Mouse (Mus musculus) liver, embryonic 12.5 days (tissue): ENCODE measurements around the gene Gna12. TPM values are rescaled to one million over a fixed set of nuclear protein-coding genes. Genes with fewer than 3 reads are reported as not detected.
A peak's percentile ranks its signal among the peaks of the same experiment; 100 is the strongest.

Experiments used
- ATAC-seq: fragments of 200-750 bp; cut with Nextera tagmentation; 2 replicates; pipeline ENCODE4 v1.8.0; 2017; ENCODE audit warnings: moderate number of reproducible peaks, mild to moderate bottlenecking, moderate library complexity
- H3K27ac ChIP-seq: fragments of 300-500 bp; sonication (generic); 2 replicates; pipeline ENCODE4 v1.5.1; 2016; ENCODE audit warnings: mild to moderate bottlenecking
- H3K27me3 ChIP-seq: fragments of 300-500 bp; sonication (generic); replicated peaks from 2 replicates; pipeline ENCODE4 v1.6.1; 2016; ENCODE audit warnings: mild to moderate bottlenecking, moderate library complexity
- H3K36me3 ChIP-seq: fragments of 300-500 bp; sonication (generic); 2 replicates; pipeline ENCODE4 v1.6.1; 2016; ENCODE audit warnings: mild to moderate bottlenecking, moderate library complexity
- H3K4me1 ChIP-seq: fragments of 300-500 bp; sonication (generic); 2 replicates; pipeline ENCODE4 v1.6.1; 2016
- H3K4me2 ChIP-seq: fragments of 300-500 bp; sonication (generic); 2 replicates; pipeline ENCODE4 v1.6.1; 2016; ENCODE audit warnings: mild to moderate bottlenecking, moderate library complexity
- H3K4me3 ChIP-seq: fragments of 300-500 bp; sonication (generic); 2 replicates; pipeline ENCODE4 v1.5.1; 2016; ENCODE audit warnings: mild to moderate bottlenecking, moderate library complexity
- H3K9ac ChIP-seq: fragments of 300-500 bp; sonication (generic); 2 replicates; pipeline ENCODE4 v1.6.1; 2016; ENCODE audit warnings: mild to moderate bottlenecking, moderate library complexity
- H3K9me3 ChIP-seq: fragments of 300-500 bp; sonication (generic); replicated peaks from 2 replicates; pipeline ENCODE4 v1.6.1; 2016; ENCODE audit warnings: mild to moderate bottlenecking, moderate library complexity
- WGBS: fragments of 180-500 bp; shearing (Covaris S2); methylation state at CpG from one replicate; pipeline ENCODE4 v1.1.7; 2016; ENCODE audit not compliant: insufficient replicate concordance; 5-methylcytosine and 5-hydroxymethylcytosine counted together
- polyA plus RNA-seq: library from polyadenylated mRNA; unstranded; fragments of >200 nt; fragmentation: Nextera tagmentation; extraction: Ambion mirVana; gene quantifications from 2 replicates; pipeline ENCODE4 v1.2.1, GENCODE M21; 2016

Gna12 gene
- polyA plus RNA-seq, 1 experiment from 2014 or later = 33.8 TPM

DNA sequence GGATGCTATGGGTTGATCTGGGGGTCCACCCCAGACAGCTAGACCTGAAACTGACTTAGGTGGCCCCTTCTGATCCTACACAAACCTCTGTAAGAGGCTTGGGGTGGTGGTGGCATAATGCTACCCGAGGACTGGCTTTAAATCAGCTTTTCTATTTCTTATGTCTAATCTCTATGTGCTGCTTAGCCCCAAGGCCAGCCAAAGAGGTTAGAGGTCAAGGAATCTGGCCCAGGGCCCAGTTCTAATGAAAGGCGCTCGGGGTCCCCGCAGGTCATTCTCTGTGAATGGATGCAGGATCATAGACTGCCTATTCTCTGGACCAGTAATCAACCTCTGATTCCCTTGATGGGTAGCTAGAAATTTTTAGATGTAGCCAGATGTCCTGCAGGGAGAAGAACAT lies 24.5 kb upstream of the Gna12 start:
- H3K4me2 ChIP-seq = no peak overlapping the region
- WGBS = 76% methylated on average over 4 of the region's 4 CpGs

DNA sequence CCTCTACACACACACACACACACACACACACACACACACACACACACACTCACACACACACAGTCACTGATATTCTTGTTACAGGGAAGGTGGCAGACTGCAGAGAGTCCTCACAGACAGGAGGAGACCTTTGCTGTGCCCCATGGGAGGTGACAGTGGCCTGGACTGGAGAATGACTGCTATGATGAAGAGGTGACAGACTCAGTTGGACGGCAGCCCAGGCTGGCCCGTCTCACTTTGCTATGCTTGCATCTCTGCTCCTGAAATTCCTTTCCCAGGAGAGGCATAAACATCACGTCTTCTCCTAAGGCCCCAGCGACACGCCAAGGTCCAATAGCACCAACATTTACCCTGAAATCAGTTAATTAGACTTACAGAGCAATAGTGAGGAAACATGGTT lies 23.5 kb upstream of the Gna12 start:
- Histone ChIP-seq H3K9ac (no peak overlapping the region), H3K4me3 (no peak overlapping the region), H3K36me3 (no peaks in the 10 kb centered on the region), H3K4me1 (no peaks in the 10 kb centered on the region), H3K27me3 (no peaks in the 10 kb centered on the region), H3K9me3 (no peaks in the 10 kb centered on the region), H3K27ac (no peak overlapping the region), H3K4me2 (no peak overlapping the region)
- no peak for ATAC-seq
- 57% methylated on average over 5 of the region's 5 CpGs for WGBS

More for the DNA sequence above, 24.5 kb upstream of the Gna12 start:
- H3K27ac ChIP-seq = no peak overlapping the region
- no peaks in the 10 kb centered on the region for H3K9me3 ChIP-seq
- no peaks in the 10 kb centered on the region for H3K36me3 ChIP-seq
- no peak overlapping the region for H3K9ac ChIP-seq
- H3K4me1 ChIP-seq = no peaks in the 10 kb centered on the region
- no peak for ATAC-seq
- H3K27me3 ChIP-seq = 0 out of 2 replicates have a peak, but pooled peaks cover 6% of the 10 kb centered on the region
- H3K4me3 ChIP-seq = no peak overlapping the region

- Histone ChIP-seq H3K27me3 (no peaks in the 10 kb centered on the region), H3K9ac (no peak overlapping the region), H3K9me3 (no peaks in the 10 kb centered on the region), H3K27ac (no peak overlapping the region), H3K4me1 (no peaks in the 10 kb centered on the region), H3K4me2 (peak overlapping the region; percentile 24; the same call in 1 of the 2 replicates), H3K4me3 (no peak overlapping the region), H3K36me3 (no peaks in the 10 kb centered on the region)
- WGBS = 64% methylated on average over 12 of the region's 12 CpGs
- peak; percentile 18; the same call in 1 of the 2 replicates for ATAC-seq
Measured at GRCm38 (mm10) chr5:140852435-140852996, 22.3 kb upstream of the Gna12 start.

GRCm38 (mm10) chr5:140847300-140847729 lies 17.1 kb upstream of the Gna12 start:
- no peak overlapping the region for H3K4me2 ChIP-seq
- no peak overlapping the region for H3K4me3 ChIP-seq
- ATAC-seq = no peak
- H3K9me3 ChIP-seq = no peaks in the 10 kb centered on the region
- no peak overlapping the region for H3K9ac ChIP-seq
- no peaks in the 10 kb centered on the region for H3K36me3 ChIP-seq
- WGBS = 18% methylated on average over 5 of the region's 5 CpGs
- no peak overlapping the region for H3K27ac ChIP-seq
- no peaks in the 10 kb centered on the region for H3K4me1 ChIP-seq
- no peaks in the 10 kb centered on the region for H3K27me3 ChIP-seq

- no peak overlapping the region for H3K4me3 ChIP-seq
- peaks cover 6% of the 10 kb centered on the region; the same call in 1 of the 2 replicates for H3K27me3 ChIP-seq
- H3K9me3 ChIP-seq = no peaks in the 10 kb centered on the region
- H3K4me2 ChIP-seq = no peak overlapping the region
- no peak overlapping the region for H3K9ac ChIP-seq
- no peak overlapping the region for H3K27ac ChIP-seq
- no peak for ATAC-seq
- H3K4me1 ChIP-seq = no peaks in the 10 kb centered on the region
- H3K36me3 ChIP-seq = no peaks in the 10 kb centered on the region
- WGBS = 46% methylated on average over 4 of the region's 4 CpGs
Measured at GRCm38 (mm10) chr5:140841942-140842341, 11.7 kb upstream of the Gna12 start.

- peak; percentile 19; the same call in 1 of the 2 replicates for ATAC-seq
- Histone ChIP-seq H3K4me3 (peak overlapping the region; percentile 52), H3K9me3 (no peaks in the 10 kb centered on the region), H3K27ac (peak overlapping the region; percentile 78), H3K9ac (peak overlapping the region; percentile 55; the same call in 1 of the 2 replicates), H3K27me3 (peaks cover under 1% of the 10 kb centered on the region; the same call in 1 of the 2 replicates), H3K36me3 (no peaks in the 10 kb centered on the region), H3K4me1 (peaks cover 49% of the 10 kb centered on the region), H3K4me2 (peak overlapping the region; percentile 77)
- 61% methylated on average over 8 of the region's 8 CpGs for WGBS
Measured at GRCm38 (mm10) chr5:140831064-140831431, 817 bp upstream of the Gna12 start.

DNA sequence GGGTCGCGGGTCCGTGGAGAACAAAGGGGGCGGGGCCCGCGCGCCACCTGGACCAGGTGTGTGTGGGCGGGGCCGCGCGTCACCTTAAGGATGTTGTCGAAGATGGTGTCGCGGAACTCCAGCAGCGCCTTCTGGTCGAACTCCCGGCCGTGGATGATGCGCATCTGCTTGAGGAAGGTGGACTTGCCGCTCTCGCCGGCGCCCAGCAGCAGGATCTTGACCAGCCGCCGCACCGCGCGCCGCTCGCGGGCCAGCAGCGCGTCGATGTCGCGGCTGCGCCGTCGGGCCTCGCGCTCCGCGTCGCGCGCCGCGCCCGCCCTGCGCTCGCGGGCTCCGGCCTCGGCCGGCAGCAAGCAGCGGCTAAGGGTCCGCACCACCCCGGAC lies 328 bp downstream of the Gna12 start:
- under 1% methylated on average over 58 of the region's 58 CpGs for WGBS
- no peak for ATAC-seq
- H3K4me1 ChIP-seq = peaks cover 58% of the 10 kb centered on the region

DNA sequence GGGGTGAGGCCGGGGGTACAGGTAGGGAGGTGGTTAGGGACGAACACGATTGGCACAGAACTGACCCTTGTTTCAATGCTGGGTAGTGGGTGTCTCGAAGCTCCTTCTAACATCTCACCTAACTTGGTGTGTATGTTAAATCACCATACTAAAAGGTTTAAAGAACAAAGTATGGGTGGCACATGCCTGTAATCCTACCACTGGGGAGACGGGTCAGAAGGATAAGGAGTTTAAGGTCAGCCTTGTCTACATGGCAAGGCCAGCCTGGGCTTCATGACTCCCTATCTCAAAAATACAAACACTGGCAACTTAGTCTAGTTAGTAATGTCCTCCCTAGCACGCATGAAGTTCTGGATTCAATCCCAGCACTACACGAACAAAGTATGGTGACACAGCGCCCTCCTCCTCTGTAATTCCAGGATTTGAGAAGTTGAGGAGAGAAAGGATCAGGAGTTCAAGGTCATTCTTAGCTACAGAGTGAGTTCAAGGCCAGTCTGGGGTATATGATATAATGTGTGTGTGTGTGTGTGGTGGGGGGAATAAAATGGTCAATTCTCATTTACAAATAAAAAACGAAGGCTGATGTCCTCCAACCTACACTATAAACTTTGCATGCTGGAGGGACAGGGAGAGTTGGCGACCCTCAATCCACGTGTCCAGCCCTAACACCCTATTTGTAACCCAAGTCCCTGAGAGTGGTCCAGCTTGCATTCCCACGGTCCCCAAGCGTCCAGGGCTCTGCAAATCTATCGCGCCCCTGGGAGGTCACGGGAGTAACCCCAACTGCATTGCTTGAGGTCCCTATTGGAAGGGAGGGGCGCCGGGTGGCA lies 935 bp downstream of the Gna12 start:
- WGBS = 29% methylated on average over 18 of the region's 18 CpGs

More for the DNA sequence above, 328 bp downstream of the Gna12 start:
- no peaks in the 10 kb centered on the region; the same call in 1 of the 2 replicates for H3K36me3 ChIP-seq
- H3K27ac ChIP-seq = peak overlapping the region; percentile 84
- peak overlapping the region; percentile 81 for H3K9ac ChIP-seq
- H3K9me3 ChIP-seq = no peaks in the 10 kb centered on the region
- H3K27me3 ChIP-seq = no peaks in the 10 kb centered on the region
- peak overlapping the region; percentile 78 for H3K4me3 ChIP-seq
- peak overlapping the region; percentile 99 for H3K4me2 ChIP-seq

GRCm38 (mm10) chr5:140828363-140828762 lies 1.9 kb downstream of the Gna12 start:
- Histone ChIP-seq H3K4me1 (peaks cover 73% of the 10 kb centered on the region), H3K9ac (0 out of 2 replicates have a peak overlapping the region, but pooled peaks have one; percentile 14), H3K4me2 (peak overlapping the region; percentile 99), H3K9me3 (no peaks in the 10 kb centered on the region), H3K4me3 (peak overlapping the region; percentile 4; the same call in 1 of the 2 replicates), H3K27me3 (no peaks in the 10 kb centered on the region), H3K27ac (0 out of 2 replicates have a peak overlapping the region, but pooled peaks have one; percentile 22), H3K36me3 (peaks cover 7% of the 10 kb centered on the region; the same call in 1 of the 2 replicates)
- 66% methylated on average over 2 of the region's 2 CpGs for WGBS
- no peak for ATAC-seq

More for the DNA sequence above, 935 bp downstream of the Gna12 start:
- Histone ChIP-seq H3K4me3 (peak overlapping the region; percentile 78), H3K36me3 (peaks cover 4% of the 10 kb centered on the region; the same call in 1 of the 2 replicates), H3K9me3 (no peaks in the 10 kb centered on the region), H3K4me1 (peaks cover 63% of the 10 kb centered on the region), H3K4me2 (peak overlapping the region; percentile 99), H3K9ac (peak overlapping the region; percentile 81), H3K27ac (peak overlapping the region; percentile 84), H3K27me3 (no peaks in the 10 kb centered on the region)
- no peak for ATAC-seq

- H3K4me1 ChIP-seq = peaks cover 77% of the 10 kb centered on the region
- peaks cover 7% of the 10 kb centered on the region; the same call in 1 of the 2 replicates for H3K36me3 ChIP-seq
- no peak for ATAC-seq
- H3K4me2 ChIP-seq = peak overlapping the region; percentile 99
- 0 out of 2 replicates have a peak overlapping the region, but pooled peaks have one; percentile 4 for H3K4me3 ChIP-seq
- 0 out of 2 replicates have a peak overlapping the region, but pooled peaks have one; percentile 14 for H3K9ac ChIP-seq
- no peaks in the 10 kb centered on the region for H3K27me3 ChIP-seq
- H3K9me3 ChIP-seq = no peaks in the 10 kb centered on the region
- 59% methylated on average over 8 of the region's 8 CpGs for WGBS
- H3K27ac ChIP-seq = no peak overlapping the region
Measured at GRCm38 (mm10) chr5:140827896-140828295, 2.3 kb downstream of the Gna12 start.

- Histone ChIP-seq H3K27me3 (no peaks in the 10 kb centered on the region), H3K4me2 (0 out of 2 replicates have a peak overlapping the region, but pooled peaks have one; percentile 99), H3K27ac (no peak overlapping the region), H3K4me1 (peaks cover 82% of the 10 kb centered on the region), H3K9ac (no peak overlapping the region), H3K4me3 (no peak overlapping the region), H3K9me3 (no peaks in the 10 kb centered on the region), H3K36me3 (peaks cover 7% of the 10 kb centered on the region; the same call in 1 of the 2 replicates)
- no peak for ATAC-seq
- WGBS = 36% methylated on average over 2 of the region's 2 CpGs
Measured at GRCm38 (mm10) chr5:140827413-140827812, 2.8 kb downstream of the Gna12 start.

GRCm38 (mm10) chr5:140826796-140827195 lies 3.4 kb downstream of the Gna12 start:
- Histone ChIP-seq H3K27me3 (no peaks in the 10 kb centered on the region), H3K36me3 (peaks cover 7% of the 10 kb centered on the region; the same call in 1 of the 2 replicates), H3K9me3 (no peaks in the 10 kb centered on the region), H3K4me3 (no peak overlapping the region), H3K9ac (no peak overlapping the region), H3K4me2 (no peak overlapping the region), H3K4me1 (peaks cover 81% of the 10 kb centered on the region), H3K27ac (peak overlapping the region; percentile 25; the same call in 1 of the 2 replicates)
- 52% methylated on average over 1 of the region's 1 CpGs for WGBS
- no peak for ATAC-seq
